Mouse (Mus musculus) adrenal gland, postnatal 10 days (tissue): ENCODE measurements around the gene Pabpn1l. TPM values are rescaled to one million over a fixed set of nuclear protein-coding genes. Genes with fewer than 3 reads are reported as not detected.

ENCODE experiments used
- DNase-seq: peaks from one replicate; pipeline ENCODE4 v3.0.0; 2021; ENCODE audit warnings: mixed read lengths
- total RNA-seq, 2 experiments: library from RNA; stranded (reverse); gene quantifications; 2 replicates each; pipeline ENCODE4 v1.2.3; 2021

Gene Pabpn1l
- total RNA-seq, 2 experiments from 2014 or later = not detected

- DNase-seq = no peak
Measured at GRCm38 (mm10) chr8:122616181-122616905, 6.2 kb downstream of the Pabpn1l start.

GRCm38 (mm10) chr8:122611295-122612133 is 11.0 kb downstream of the Pabpn1l start, which contains the start of the genes Galns and Trappc2l:
Gene Galns (minus strand): TSS chr8:122611463.
Gene Trappc2l (plus strand): TSS chr8:122611640.
- peak; percentile 96 for DNase-seq

GRCm38 (mm10) chr8:122610612-122611277 is 11.8 kb downstream of the Pabpn1l start:
- DNase-seq = no peak

- DNase-seq = no peak
Measured at GRCm38 (mm10) chr8:122610209-122610608, 12.3 kb downstream of the Pabpn1l start.

- no peak for DNase-seq
Measured at GRCm38 (mm10) chr8:122606810-122607209, 15.7 kb downstream of the Pabpn1l start.

GRCm38 (mm10) chr8:122605367-122605766 is 17.2 kb downstream of the Pabpn1l start:
- no peak for DNase-seq

- no peak for DNase-seq
Measured at GRCm38 (mm10) chr8:122604640-122605039, 17.9 kb downstream of the Pabpn1l start.

GRCm38 (mm10) chr8:122600666-122601065 is 21.9 kb downstream of the Pabpn1l start:
- DNase-seq = no peak

GRCm38 (mm10) chr8:122596031-122596430 is 26.5 kb downstream of the Pabpn1l start:
- DNase-seq = no peak

GRCm38 (mm10) chr8:122593783-122594507 is 28.6 kb downstream of the Pabpn1l start:
- no peak for DNase-seq

GRCm38 (mm10) chr8:122593240-122593639 is 29.3 kb downstream of the Pabpn1l start:
- no peak for DNase-seq

- no peak for DNase-seq
Measured at GRCm38 (mm10) chr8:122586749-122587148, 35.8 kb downstream of the Pabpn1l start.

- no peak for DNase-seq
Measured at GRCm38 (mm10) chr8:122586171-122586570, 36.4 kb downstream of the Pabpn1l start.

GRCm38 (mm10) chr8:122585411-122585891 is 37.1 kb downstream of the Pabpn1l start:
- peak; percentile 17 for DNase-seq

GRCm38 (mm10) chr8:122584981-122585380 is 37.6 kb downstream of the Pabpn1l start:
- no peak for DNase-seq

GRCm38 (mm10) chr8:122580926-122581325 is 41.6 kb downstream of the Pabpn1l start:
- DNase-seq = no peak

- no peak for DNase-seq
Measured at GRCm38 (mm10) chr8:122579196-122579595, 43.3 kb downstream of the Pabpn1l start.

GRCm38 (mm10) chr8:122577116-122577515 is 45.4 kb downstream of the Pabpn1l start:
- no peak for DNase-seq

- DNase-seq = peak; percentile 95
Measured at GRCm38 (mm10) chr8:122576648-122577022, 45.9 kb downstream of the Pabpn1l start, which contains the start of gene Aprt. Gene Aprt (minus strand): TSS chr8:122576909.

GRCm38 (mm10) chr8:122575735-122576647 is 46.5 kb downstream of the Pabpn1l start:
- no peak for DNase-seq

GRCm38 (mm10) chr8:122575286-122575685 is 47.3 kb downstream of the Pabpn1l start:
- no peak for DNase-seq
